Mouse (Mus musculus) neutrophil, adult 83 days (primary cell): ENCODE measurements around the gene Gpr26. TPM values are rescaled to one million over a fixed set of nuclear protein-coding genes. Genes with fewer than 3 reads are reported as not detected.

Source experiments
- total RNA-seq, 2 experiments: library from RNA; stranded (reverse); gene quantifications; one replicate each; pipeline ENCODE4 v1.2.4; 2023

Gpr26 gene
- not detected for total RNA-seq

GRCm38 (mm10) chr7:131966023-131966915 lies at the start of gene Gpr26:
Gene Gpr26, plus strand, starts transcription at chr7:131966460.

Other genes with a start within 250 kb of the Gpr26 start
- gene Cpxm2, start 188.3 kb downstream of the Gpr26 start, total RNA-seq: not detected